Mouse (Mus musculus): ENCODE results near the gene Gm10392.

The Gm10392 gene

DNA sequence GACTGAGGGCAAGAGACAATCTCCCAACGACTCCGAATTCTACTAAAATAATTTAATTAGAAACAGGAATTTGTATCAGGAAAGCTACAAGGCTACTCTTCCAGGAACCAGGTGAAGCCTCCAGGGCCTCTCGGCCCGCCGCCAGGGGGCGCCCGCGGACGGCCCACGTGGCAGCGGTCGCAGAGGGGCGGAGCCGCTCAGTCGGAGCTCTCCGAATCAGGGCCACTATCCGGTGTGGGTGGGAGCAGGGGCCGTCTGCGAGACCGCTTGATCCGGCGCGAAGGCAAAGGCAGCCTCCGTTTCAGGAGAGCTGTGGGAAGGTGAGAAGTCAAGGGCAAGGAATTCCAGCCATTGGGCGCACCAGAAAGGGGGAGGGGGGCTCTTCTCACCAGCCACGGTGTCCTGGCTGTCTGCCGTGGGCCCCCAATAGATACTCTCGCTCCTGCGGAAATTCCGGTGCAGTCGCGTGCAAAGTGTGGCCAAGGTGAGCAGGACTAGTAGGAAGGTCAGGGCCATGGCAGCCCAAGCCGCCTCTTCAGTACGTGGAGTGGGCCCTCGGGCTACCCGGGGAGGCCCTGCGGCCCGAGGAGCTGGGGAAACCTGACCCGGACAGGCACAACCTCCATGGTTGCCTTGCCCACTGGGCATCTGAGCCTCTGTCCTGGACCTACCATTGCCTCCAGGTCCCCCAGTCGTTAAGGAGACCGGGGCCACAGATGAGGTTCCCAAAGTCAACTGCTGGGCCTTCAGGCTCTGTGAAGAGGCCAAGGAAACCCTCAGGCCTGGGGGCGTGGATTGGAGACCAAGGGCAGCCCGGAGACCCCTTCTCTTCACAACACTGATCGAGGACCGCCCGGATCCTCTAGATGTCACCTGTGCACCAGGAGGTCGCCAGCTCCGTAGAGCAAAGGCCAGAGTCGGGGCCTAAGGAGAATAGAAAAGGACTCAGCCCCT, 10.7 kb downstream of the Gm10392 start:
- peak; percentile 88 to 93 for DNase-seq

- DNase-seq, result peak in 1 of 2 experiments; percentile 54
Measured at GRCm38 (mm10) chr11:77507426-77507825, 11.6 kb downstream of the Gm10392 start.

- peak in 1 of 2 experiments; percentile 37 for DNase-seq
Measured at GRCm38 (mm10) chr11:77506941-77507340, 12.1 kb downstream of the Gm10392 start.

DNA sequence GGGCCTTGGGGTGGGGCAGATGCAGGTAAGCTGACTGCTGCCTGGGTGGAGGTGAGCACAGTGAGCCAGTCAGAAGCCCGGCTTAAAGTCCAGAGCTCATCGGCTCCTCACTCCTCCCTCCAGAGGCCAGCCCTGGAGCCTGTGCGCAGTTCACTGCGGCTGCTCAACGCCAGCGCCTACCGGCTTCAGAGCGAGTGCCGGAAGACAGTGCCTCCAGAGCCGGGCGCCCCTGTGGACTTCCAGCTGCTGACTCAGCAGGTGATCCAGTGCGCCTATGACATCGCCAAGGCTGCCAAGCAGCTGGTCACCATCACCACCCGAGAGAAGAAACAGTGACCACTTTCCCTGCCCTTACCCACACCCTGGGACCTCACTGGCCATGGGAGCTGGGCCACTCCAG, 12.7 kb downstream of the Gm10392 start:
- DNase-seq, result peak; percentile 67 to 93

DNA sequence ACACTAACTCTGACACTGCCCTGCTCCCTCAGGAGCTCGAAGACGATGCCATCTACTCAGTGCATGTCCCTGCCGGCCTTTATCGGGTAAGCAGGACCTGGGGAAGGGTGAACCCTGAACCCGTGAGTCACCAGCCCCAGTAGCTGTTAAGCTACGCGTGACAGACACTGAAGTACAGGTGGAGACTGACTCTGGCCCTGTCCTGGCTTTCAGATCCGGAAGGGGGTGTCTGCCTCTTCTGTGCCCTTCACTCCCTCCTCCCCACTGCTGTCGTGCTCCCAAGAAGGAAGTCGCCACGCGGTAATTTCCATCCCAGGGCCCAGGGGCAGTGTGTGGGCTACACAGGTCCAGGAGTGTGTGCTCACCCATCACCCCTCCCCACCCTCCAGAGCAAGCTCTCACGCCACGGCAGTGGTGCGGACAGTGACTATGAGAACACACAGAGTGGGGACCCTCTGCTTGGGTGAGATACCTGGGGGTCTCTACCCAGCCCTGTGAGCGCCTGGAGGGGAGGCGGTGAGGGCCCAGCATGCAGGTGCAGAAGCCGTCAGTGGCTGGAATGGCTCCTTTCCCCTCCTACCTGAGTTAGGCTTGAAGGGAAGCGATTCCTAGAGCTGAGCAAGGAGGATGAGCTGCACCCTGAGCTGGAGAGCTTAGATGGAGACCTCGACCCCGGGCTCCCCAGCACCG, 13.6 kb downstream of the Gm10392 start:
- peak in 1 of 2 experiments; percentile 62 for DNase-seq

- no peak for DNase-seq
Measured at GRCm38 (mm10) chr11:77504377-77504776, 14.6 kb downstream of the Gm10392 start.

GRCm38 (mm10) chr11:77503511-77503910, 15.5 kb downstream of the Gm10392 start:
- DNase-seq, result peak in 1 of 2 experiments; percentile 59

DNA sequence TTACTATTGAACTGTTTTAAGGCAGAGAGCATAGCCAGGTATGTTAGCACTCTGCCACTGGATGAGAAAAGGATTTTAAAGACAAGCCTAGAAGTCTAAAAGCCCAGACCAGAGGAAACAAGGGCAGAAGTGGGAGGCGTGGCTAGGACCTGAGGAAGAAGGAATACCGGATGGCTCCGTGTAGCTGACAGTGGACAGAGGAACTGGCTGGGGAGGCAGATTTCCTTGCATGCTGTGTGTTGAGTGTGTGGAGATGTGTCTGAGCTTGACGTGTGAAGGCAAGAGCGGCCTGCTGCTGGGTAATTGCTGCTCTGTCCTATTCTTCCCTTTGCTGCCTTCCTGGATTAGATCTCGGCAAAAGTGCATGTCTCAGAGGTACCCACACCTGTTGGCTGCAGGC, 16.5 kb downstream of the Gm10392 start:
- DNase-seq, result no peak

GRCm38 (mm10) chr11:77501971-77502370, 17.0 kb downstream of the Gm10392 start:
- DNase-seq, result no peak

DNA sequence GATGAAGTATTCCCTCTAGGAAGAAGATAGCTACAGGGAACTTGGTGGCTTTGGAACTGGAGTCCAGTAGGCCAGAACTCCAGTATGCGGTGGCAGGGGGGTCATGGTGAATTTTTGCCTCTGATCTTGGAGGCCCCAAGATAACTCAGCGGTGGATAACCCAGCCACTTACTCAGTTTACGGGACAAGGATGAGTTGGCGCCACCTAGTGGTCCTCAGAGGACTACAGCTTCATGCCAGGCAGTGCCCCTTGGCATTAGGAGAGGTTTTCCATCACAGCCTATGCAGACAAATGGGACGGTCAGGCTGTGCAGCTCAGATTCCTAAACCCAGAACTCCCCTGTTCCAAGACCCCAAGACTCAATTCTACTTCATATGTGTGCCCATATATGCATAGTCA, 17.6 kb downstream of the Gm10392 start:
- peak; percentile 84 to 89 for DNase-seq

- peak in 1 of 2 experiments; percentile 49 for DNase-seq
Measured at GRCm38 (mm10) chr11:77500361-77501325, 18.4 kb downstream of the Gm10392 start.

GRCm38 (mm10) chr11:77499354-77499753, 19.6 kb downstream of the Gm10392 start:
- DNase-seq, result no peak

DNA sequence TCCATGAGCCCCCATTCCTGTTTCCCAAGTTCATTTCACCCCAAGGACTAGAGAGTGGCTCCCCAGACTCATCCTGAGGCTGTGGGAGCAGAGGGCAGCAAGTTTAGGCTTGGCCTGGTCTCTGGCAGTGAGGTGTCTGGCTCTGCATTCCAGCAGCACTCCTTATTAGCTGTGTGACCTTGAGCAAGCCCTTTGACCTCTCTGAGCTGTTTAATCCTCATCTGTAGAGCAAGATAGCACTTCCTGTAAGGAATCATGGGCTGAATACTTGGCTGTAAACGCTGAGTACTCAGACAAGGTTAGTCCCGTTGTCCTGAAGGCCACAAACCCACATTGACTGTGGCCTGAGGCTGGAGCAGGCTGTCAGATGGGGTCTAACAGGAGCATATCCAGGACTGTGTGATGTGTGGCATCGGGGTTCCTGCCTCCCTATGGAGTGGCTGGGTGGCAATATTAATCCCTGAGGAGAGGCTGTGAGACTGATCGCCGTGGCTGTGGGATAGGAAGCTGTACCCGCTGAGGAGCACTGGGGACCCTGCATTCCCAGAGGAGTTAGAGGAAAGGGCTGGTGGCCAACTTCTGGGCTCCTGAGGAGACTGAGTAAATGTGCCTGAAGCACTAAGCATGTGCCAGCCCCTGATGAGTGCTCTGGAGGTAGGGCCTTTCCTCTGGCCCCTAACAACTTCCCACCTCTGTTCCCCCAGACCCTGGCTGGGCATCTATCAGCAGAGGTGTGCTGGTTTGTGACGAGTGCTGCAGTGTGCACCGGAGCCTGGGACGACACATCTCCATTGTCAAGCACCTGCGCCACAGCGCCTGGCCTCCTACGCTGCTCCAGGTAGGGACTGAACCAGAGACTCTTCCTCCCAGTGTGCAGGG, 20.5 kb downstream of the Gm10392 start:
- DNase-seq, result peak in 1 of 2 experiments; percentile 40

GRCm38 (mm10) chr11:77497851-77498250, 21.1 kb downstream of the Gm10392 start:
- DNase-seq, result peak; percentile 47 to 81

- DNase-seq, result peak; percentile 86 to 89
Measured at GRCm38 (mm10) chr11:77497341-77497756, 21.6 kb downstream of the Gm10392 start.

- no peak for DNase-seq
Measured at GRCm38 (mm10) chr11:77495507-77495906, 23.5 kb downstream of the Gm10392 start.

DNA sequence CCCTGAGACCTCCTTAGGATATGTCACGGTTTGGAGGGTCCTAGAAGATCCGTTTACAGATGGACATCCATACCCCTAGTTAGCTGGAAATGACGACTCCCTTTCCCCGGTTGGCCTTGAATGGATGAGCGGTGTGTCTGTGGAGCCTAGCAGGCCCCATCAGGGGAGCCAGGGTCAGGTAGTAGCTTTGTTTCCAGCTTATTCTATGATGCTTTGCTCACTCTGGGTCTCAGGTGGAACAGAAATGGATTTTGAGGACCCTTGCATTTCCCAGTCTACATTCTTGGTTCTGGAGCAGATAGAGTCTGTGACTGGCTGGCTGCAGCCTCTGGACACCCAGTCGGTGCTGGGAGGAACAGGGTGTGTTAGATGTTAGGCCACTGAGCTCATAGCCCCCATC, 24.2 kb downstream of the Gm10392 start:
- no peak for DNase-seq

DNA sequence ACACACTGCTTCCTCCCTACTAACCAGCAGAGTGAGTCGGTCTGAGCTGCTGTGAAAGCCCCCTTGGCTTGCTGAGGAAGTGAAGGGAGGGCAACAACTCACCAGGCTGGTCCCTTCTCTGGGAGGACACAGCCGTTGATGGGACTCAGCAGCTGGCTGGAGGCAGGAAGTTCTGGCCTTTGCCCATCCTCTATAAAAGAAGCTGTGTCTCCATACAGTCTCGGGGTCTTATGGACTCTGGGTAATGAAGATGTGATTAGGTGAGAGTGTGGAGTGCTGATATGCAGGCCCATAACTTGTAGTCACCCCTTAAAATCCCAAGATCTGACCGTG, 24.7 kb downstream of the Gm10392 start:
- no peak for DNase-seq

GRCm38 (mm10) chr11:77493512-77494343, 25.3 kb downstream of the Gm10392 start, which contains the start of gene Git1:
Gene Git1 (plus strand): TSS chr11:77493562.
- peak; percentile 54 to 76 for DNase-seq

- peak; percentile 95 to 99 for DNase-seq
Measured at GRCm38 (mm10) chr11:77492911-77493332, 26.1 kb downstream of the Gm10392 start.

Measured in kidney, postnatal 25 days (tissue).